Mouse (Mus musculus) ovary, postnatal 10 days (tissue): ENCODE data around the gene Syt1.

Experiments used
- DNase-seq: peaks from one replicate; pipeline ENCODE4 v3.0.0; 2022; ENCODE audit warnings: low spot score

The Syt1 gene

GRCm38 (mm10) chr10:108514671-108515070 lies 496.1 kb downstream of the Syt1 start:
- no peak for DNase-seq

DNA sequence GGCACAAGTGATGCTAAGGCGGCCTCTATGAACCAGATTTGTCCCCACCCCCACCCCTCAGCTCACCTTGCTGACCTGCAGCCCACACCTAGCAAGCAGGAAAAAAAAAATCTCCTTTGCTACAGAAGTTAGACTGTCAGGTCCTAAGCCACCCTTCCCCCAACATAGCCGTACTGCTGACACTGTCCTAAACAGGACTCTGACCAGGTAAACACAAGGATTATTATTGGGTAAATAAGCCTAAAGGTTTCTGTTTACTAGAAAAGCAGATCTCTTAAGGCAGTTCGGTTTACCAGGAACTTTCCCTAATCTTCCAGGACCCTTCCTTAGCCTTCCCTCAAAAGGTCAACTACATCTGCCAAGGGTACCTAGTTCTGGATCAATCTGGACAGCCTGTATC lies 501.2 kb downstream of the Syt1 start:
- DNase-seq = no peak

GRCm38 (mm10) chr10:108506917-108507316 lies 503.9 kb downstream of the Syt1 start:
- no peak for DNase-seq

DNA sequence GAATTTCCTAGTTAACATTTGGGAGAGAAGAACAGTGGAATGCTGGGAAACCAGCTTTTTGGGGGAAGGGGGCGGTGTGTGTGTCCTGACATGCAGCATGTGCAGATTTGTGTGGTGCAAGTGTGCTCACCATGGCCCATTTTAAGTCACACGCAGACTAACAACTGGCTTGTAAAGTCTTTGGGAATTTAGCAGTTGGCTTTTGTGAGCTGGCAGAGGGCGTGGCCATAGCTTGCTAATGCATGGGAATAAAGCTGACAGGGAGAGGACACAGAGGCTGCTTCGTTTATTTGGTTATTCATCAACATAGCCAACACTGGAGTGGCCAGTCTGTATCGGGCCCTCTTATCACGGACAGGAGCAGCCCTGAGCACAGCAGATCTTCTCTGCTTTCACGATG lies 505.9 kb downstream of the Syt1 start:
- no peak for DNase-seq

DNA sequence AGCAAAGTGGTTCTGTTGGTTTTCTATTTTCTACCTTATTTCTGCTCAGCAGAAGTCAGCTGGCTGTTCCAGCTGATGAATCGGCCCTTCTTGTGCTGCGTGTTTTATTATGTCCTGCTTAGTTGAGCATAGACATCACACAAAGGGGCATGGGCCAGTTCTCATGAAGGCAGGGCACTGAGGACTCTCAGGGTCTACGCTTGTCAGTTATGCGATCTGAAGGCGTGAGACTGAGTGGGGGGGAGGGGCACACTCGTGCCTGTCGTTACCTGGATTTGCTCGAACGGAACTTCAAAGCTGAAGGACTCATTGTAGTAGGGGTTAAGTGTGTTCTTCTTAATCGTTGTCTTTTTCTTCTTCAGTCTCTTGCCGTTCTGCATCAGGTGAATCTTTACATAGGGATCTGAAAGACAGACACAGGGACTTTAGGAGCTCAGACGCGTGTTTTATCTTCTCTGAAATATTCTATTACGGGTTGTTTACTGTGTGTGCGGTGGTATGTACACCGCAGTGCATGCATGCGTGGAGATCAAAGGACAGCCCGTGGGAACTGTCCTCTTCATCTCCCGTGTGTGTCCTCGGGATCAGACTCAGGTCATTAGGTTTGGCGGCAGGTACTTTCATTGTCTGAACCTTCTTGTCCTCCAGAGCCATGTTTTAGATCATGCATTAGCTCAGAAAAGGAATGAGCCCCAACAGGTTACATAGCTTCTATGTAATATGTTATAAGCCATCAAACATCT lies 506.5 kb downstream of the Syt1 start:
- DNase-seq = no peak

- DNase-seq = no peak
Measured at GRCm38 (mm10) chr10:108490231-108490630, 520.6 kb downstream of the Syt1 start.

- DNase-seq = no peak
Measured at GRCm38 (mm10) chr10:108483991-108484390, 526.8 kb downstream of the Syt1 start.

- DNase-seq = no peak
Measured at GRCm38 (mm10) chr10:108480146-108480850, 530.5 kb downstream of the Syt1 start.

DNA sequence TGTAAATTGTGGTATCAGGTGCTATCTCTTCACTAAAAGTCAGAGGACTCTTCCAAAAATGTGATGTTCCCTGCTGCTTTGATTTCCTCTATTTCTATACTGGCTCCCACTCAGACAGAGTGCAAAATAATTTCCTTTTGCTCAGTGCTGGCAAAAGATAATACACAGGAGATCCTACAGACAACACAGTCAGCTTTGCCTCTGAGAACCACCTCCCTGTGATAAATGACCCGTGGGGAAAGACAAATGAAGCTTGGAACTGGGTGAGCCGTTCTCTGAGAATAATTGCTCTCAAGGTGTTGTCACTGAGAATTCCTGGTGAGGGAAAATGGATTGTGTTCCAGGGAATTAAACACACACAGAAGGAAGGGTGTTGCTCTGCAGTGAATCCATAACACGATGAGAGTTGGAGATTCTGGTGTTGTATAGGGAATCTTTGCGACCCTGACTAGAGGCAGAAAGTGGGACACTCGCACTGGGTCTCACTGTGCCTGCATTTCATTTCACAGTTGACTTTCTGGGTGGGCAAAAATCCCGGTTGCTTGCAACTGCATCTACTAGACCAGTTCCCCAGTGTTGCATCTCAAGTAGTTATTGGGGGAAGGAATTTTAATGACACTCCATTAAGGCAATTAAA lies 540.3 kb downstream of the Syt1 start:
- no peak for DNase-seq

DNA sequence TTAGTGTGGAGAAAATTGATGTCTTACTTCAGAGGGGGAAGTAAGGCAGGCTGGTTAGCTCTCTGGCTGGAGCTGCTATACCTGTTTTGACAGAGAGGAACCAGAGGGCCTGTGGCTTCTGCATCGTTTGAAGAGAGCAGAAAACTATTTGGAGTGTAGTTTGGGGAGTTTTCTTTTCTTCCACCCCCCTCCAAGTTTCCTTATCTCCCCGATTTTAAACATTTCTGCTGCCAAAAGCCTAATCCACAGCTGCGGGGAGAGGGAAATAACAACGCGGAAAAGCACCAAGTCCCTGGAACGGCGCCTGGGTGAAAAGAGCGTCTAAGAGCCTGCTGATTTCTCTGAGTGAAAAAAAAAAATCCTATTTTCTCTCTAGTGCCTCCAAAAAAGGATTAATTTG lies 544.2 kb downstream of the Syt1 start:
- no peak for DNase-seq

DNA sequence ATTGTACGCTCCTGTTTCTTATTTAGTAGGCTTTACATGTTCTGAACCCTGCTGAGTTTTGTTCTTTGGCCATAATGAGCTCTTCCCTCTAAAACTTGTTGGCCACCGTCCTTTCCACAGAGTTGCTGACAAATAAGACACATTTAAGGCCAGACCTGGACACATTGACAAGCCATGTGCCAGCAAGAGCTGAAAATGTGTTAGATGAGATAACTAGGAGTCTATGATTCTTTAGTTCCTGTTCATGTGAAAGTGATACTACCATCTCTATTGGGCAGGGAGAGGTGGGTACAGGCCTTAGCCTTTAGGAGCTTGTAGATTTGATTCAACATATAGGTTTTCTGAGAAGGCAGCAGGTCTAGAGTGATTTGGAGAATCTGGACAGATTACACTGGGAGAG lies 548.9 kb downstream of the Syt1 start:
- DNase-seq = no peak

DNA sequence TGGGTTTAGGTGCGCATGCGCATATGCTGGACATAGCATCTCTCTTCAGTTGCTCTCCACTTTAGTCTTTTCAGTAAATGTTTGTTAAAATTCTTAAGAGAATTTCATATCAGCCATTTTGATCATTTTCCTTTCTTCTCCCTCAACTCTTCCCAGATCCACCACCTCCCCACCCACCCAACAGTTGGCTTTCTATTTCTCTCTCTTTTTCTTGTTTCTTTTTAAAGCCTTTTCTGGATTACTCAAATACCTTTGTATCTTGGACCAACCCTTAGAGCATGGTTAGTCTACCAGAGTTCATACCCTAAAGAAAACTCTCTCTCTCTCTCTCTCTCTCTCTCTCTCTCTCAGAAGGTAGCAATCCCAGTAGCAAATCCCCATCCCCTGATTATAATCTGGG lies 553.7 kb downstream of the Syt1 start:
- DNase-seq = no peak

DNA sequence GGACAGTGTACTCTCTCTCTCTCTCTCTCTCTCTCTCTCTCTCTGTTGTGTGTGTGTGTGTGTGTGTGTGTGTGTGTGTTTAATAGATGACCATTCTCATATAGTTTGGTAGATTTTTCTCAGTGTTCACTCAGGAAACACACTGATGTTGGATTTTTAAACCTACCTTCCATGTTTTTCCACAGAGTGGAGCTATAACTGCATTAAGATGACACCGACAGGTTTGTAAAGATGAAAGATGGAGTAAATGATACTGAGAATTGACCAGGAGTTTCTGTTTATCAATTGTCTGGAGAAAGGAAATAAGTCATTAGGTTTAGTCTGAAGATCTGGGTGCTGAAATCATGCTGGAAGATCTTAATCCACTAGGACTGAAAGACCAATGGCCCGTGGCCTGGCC lies 554.9 kb downstream of the Syt1 start:
- no peak for DNase-seq

DNA sequence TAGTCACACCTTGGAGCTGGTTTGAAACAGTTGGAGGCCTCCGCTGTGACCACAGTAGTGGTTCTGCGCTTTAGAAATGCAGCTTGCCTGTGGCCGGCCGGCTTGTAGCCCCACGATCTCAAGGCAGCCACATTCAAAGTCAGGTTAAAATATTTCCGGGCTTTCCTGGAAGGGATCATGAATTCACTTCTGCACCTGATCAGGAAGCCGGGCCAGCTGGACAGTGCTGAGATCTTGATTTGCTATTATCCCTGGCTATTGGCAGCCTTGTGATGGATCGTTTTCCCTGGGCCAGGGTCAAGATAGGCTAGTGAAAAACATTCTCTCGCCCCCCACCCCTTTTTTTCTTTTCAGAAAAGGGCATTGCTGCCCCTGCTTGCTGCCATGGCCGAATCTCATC lies 555.6 kb downstream of the Syt1 start:
- no peak for DNase-seq

DNA sequence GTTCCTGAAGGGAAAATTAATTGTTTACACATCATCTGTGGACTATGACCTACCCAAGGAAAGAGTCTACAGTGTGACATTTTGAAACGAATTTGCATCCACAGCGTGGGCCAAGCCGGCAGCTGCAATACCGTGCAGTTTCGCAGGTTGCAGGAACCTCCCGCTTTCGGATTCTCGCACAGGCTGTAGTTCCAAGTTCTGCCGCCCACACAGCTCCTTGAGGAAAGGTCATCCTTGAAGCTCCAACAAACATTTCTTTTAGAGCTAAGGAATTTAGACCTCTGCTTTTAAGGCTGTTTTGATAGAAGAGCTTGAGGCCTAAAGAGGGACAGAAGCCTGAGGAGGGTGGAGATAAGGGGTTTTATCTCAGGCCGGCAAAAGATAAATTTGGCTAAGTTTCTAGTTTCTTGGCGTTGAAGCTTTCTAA lies 556.1 kb downstream of the Syt1 start:
- DNase-seq = no peak

DNA sequence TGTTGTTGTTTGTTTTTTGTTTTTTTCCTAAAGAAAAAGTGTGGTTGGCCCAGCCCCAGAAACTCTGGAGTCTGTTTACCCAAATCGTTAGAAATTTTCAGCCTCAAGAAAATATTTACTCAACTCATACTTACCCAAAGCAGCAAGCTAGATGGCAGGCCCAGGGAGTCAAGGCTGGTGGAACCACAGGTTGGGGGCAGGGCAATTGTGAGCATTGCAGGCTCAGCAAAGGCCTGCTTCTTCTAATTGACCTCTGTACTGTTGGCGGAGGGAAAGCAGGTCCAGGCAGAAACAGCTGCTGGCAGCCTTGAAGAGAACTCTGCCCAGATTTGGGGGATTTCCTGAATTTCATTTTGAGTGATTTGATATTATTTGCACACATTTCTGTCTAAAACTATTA lies 557.2 kb downstream of the Syt1 start:
- no peak for DNase-seq

GRCm38 (mm10) chr10:108452421-108452820 lies 558.4 kb downstream of the Syt1 start:
- no peak for DNase-seq

DNA sequence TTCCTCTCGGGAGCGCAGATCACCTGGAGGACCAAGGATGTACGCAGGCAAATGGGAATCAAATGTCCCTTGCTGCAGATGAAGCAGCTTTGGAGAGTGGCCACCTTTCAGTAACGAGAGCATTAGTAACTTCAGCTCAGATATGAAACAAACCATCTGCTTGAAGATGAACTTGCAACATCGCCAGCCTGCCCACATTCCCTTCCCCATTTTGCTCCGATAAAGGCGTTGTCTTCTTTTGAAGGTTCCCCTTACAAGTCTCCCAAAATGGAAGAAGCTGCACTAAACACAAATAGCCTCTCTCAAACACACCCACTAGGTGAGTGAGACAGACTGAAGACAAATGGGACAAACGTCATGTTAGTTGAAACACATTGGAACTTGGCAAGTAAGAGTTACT lies 559.3 kb downstream of the Syt1 start:
- no peak for DNase-seq

DNA sequence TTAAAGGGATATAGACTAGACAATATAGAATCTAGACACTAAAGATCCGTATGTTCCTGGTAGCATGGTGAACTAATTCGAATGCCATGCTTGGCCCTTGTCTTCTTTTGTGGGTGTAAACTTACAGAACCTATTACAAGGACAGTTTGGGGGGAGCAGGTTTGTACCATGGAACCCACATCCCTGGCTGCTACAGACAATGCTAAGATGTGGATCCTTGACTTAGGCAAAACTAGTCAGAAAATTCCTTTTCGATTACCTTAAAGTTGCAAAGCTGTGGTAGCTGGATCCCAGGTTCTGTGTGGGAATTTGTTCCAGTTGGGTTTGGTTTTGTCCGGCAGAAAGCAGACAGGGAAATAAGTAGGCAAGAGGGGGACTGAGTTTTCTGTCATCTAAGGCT lies 560.4 kb downstream of the Syt1 start:
- DNase-seq = no peak

GRCm38 (mm10) chr10:108448421-108448820 lies 562.4 kb downstream of the Syt1 start:
- DNase-seq = no peak
